Mouse (Mus musculus) adrenal gland (tissue): Measurements from ENCODE around the gene Snai1.

Experiments
- intact Hi-C: fragments of 180-260 bp; cut with DNase I; formaldehyde crosslinking; loops from one replicate; pipeline ENCODE4 v1.15.1; 2025
- long read RNA-seq, 2 experiments: library from polyadenylated mRNA; unstranded; transcript quantifications; one replicate each; pipeline ENCODE4 v2.0.0; 2020; ENCODE audit warnings: borderline replicate concordance in 1 of 2; ENCODE audit not compliant: insufficient replicate concordance in 1 of 2

Gene Snai1
- long read RNA-seq, experiment 1, partial matches to known transcripts = 2 of 2 reads
- long read RNA-seq, experiment 1, other reads (novel, unspliced or antisense) = 0 of 2 reads
- long read RNA-seq, experiment 2 = 0 reads

DNA sequence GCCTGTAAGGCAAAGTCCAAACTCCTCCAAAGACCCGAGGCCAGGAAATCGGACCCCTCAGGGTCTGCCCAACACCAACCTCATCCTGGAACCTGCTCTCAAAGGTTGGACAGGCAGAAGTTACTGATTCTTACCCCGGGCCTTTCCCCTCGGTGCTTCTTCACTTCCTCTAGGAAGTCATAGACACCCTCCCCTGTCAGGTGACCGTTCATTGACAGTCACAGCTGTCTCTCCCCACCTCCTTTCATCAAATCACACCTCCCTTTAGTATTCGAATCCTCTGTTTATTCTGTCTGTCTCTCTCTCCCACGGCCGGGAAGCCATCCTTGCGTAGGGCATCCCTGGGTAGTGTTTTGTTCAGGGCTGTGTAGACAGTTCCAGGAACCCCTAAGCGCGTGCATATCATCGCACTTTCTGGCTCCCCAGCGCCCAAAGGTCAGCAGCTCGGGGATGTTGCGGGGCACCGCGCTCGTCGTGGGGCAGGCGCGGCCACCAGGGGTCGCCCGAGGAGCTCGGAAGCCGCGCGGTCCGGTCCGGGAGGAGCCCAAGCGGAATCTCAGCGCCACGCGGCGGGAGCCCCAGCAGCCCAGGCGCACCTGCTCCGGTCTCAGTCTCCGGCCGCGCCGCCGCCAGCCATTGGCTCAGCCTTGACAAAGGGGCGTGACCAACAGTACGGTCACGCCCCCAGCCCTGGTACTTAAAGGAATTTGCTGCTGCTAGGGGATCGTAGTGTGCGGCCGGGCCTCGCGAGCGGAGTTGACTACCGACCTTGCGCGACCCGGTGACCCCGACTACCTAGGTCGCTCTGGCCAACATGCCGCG, at the start of gene Snai1:
TSS of gene Snai1 (plus strand) at position 720 of the 822 bp plus-strand sequence.
- intact Hi-C loops = loop anchor here (1.0 to 10.0 kb wide), 2 partner anchors 68 to 367 kb away; no protein-coding TSS in a partner anchor

GRCm38 (mm10) chr2:167490813-167491525, 47.0 kb upstream of the Snai1 start:
- intact Hi-C loops = no loop called here

DNA sequence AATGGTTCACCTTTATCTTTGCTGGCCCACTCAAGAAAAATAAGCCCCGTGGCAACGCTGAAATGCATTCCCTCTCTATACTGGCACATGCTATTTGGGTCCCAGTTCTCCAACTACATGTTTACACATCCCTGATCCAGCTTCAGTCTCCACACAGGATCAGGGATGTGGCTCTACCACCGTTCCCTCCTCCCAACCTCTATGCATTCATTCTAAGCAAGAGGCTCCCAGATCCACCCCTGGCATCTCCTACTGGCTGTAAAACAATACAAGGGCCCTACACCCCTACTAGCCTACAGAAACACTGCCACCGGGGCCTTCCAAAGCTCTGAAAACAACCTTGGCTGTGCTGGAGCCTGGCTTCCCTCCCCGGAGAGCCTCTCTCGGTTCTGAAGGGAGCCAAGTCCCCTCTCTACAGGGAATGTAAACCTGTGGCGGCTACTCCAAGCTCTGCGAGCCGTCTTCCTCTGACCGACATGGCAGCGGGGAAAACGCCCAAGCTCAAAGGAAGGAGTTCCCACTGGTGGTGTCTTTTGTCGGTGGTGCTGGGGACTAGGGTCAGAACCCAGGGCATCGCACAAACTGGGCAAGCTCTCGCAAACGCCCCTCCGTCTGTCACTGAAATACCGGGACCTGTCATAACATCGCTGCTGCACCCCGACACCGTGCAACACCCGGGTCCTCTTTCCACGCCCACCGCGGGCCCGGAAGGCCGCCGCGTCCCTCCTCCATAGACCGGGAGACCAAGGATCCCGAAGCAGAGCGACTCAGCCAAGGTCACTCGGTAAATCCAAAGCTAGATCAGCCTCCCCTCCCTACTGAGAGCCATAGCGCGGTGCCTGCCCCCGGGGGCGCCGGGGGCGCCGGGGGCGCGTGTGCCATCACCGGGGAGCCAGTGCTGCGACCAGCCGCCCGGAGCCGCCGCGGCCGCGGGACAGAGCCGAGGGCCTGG, 46.0 kb upstream of the Snai1 start, which contains the start of gene Rnf114:
TSS of gene Rnf114 (plus strand) at position 889 of the 952 bp plus-strand sequence.
- intact Hi-C loops = no loop called here

DNA sequence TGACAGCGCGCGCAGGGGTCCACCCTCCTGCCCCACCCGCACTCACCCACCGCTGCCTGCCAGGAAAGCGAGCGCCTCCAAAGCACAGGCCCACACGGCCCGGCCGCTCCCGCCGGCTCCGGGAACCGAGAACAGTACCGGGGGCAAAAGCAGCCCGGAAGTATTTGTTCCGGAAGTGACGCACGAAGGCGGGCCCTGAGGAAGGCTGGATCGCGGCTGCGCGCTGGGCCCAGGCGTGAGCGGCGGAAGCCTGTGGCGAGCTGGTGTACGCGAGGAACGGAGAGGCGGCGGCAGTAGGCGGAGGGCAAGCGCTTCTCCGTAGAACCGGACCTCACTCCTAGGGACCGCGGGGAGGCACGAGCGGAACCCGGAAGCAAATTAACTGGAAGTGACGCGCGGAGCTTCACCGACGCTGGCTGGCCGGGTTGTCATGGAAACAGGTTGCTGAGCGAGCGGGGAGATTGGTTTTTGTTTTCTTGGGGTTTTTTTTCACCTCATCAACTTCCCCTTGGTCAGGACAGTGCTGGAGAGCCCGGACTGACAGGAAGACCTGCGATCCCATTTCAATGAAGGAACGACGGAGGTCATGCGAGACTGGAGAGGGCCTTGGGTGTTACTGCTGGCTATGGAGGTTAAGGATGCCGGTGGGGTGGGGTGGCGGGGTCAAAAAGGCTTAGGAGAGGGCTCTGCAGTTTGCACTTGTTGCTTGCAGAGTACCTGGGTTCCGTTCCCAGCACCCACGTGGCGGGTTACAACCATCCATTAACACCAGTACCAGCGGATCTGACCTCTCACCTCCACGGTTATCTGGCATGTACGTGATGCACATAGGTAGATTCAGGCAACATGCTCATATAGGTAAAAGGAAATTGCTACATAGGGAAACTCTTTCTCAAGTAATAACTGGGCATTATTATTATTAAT, 45.0 kb upstream of the Snai1 start, which contains the start of gene Spata2:
TSS of gene Spata2 (minus strand) at position 175 of the 924 bp plus-strand sequence.
- intact Hi-C loops = no loop called here

DNA sequence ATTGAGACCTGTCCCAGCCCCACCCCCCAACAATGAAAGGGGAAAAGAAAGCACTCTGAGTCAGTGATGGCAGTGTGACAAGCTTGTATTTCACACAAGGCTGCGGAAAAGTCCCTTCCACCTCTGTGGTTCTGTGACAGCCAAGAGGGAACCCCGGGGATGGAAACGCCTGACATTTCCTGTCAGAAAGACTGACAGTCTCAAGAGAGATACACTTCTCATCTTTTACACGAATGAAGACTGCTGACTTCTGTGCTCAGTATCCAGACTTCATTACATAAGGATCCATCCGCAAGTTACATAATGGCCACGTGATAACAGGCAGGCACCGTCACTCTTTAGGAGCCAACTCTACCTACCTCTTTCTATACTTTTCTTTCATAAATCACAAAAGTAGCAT, 41.6 kb upstream of the Snai1 start:
- intact Hi-C loops = no loop called here

GRCm38 (mm10) chr2:167497272-167497671, 40.7 kb upstream of the Snai1 start:
- intact Hi-C loops = no loop called here

DNA sequence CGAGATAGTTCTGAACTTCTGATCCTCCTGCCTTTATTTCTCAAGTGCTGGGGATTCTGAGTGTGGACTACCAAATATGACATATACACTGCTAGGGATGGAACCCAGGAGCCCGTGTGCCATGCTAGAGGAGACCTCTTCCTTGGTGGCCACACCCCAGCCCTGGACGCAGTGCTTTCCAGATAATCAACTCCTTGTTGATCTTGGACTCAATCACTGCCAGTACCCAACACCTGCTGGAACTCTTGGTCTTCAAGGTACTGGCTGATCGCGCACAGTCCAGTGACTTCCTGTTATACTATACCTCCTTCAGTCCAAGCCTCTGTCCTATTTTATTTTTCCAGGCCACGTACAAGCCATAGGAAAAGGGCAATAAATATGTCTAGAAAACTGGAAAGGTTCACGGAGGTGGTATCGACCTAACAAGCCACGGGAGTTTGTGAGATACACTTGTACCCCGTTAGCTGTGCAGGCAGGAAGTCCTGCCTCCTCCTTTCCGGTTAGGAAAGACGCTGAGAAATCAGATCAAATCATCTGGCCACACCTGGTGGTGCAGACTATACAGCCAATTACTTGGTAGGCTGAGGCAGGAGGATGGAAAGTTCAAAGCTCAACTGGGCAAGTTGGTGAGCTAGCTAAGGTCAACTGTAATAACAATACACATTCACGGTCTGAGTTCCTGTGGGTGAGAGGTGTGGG, 35.3 kb upstream of the Snai1 start:
- intact Hi-C loops = no loop called here

DNA sequence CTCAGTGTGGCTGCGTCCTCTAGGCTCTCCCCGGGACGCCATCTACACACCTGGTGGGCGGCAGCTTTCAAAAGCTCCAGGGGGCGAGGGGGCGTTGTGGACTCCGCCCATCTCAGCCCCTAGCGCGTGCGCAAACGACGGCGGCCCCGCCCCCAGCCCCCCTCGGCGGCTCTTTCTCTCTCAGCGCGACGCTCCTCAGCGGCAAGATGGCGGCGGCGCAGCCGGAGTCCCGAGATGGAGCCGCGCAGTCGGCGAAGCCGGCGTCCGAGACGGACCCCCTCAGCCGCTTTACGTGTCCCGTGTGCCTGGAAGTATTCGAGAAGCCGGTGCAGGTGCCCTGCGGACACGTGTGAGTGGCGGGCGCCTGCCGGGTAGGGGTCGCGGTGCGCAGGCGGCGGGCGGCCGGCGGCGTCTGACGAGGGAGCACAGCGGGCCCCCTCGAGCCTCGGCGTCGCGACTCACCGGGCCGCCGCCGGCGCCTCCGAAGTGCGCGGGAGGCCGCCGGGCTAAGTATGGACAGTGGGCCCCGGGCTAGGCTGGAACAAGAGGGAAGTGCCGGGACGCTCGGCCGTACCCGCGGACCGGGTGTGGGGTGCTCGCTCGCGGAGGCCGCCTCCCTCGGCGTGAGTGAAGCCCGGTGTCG, 34.6 kb upstream of the Snai1 start:
- intact Hi-C loops = no loop called here

GRCm38 (mm10) chr2:167503896-167504349, 34.1 kb upstream of the Snai1 start:
- intact Hi-C loops = no loop called here

GRCm38 (mm10) chr2:167505127-167505526, 32.9 kb upstream of the Snai1 start:
- intact Hi-C loops = no loop called here

DNA sequence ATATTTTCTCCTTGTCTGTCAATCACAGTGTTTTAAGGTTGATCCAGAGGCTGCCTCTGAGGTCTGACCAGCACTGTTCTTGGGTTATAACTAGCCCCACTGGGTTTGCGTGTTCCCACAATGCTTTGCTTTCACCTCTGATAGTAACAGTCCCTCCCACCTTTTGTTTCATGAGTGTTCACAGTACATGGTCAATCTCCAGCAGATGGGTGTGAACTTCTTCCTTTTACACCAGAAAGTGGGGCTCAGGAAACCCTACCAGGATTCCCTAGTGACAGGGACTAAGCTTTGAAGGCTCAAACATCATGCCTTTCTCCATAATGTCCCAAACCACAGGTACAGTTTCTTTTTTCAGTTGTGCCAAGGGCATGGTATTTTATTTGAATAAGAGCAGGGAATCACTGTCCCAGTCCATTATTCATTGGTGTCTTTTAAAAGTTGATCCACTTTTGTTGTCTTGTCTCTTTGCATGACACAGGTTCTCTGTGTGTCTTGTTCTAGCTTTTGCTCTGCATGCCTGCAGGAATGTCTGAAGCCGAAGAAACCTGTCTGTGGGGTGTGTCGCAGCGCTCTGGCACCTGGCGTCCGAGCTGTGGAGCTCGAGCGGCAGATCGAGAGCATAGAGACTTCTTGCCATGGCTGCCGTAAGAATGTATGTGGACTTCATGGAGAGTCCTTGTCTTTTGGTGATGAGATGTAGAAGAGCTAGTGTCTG, 31.3 kb upstream of the Snai1 start:
- intact Hi-C loops = no loop called here

GRCm38 (mm10) chr2:167507719-167508385, 30.1 kb upstream of the Snai1 start:
- intact Hi-C loops = no loop called here

DNA sequence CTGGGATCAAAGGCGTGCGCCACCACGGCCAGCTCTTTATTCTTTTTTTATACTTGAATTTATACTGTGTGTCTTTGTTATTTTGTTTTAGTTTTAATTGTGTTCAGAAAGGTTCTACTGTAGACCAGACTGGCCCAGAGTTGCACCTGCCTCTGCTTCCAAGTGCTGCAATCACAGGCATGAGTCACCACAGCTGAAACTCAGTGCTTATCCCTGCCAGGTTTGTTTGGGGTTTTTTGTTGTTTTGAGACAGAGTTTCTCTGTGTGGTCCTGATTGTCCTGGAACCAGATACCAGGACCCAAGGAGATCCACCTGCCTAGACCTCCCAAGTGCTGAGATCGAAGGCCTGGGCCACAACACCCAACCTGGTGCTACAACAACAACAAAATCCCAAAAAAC, 29.4 kb upstream of the Snai1 start:
- intact Hi-C loops = no loop called here

GRCm38 (mm10) chr2:167510485-167510884, 27.5 kb upstream of the Snai1 start:
- intact Hi-C loops = no loop called here

- intact Hi-C loops = no loop called here
Observed at GRCm38 (mm10) chr2:167512365-167512764, 25.6 kb upstream of the Snai1 start.

GRCm38 (mm10) chr2:167512970-167513369, 25.0 kb upstream of the Snai1 start:
- intact Hi-C loops = no loop called here

- intact Hi-C loops = no loop called here
Observed at GRCm38 (mm10) chr2:167514641-167515040, 23.4 kb upstream of the Snai1 start.
